Comparison of ENCODE assay signal across 8 mouse cellular contexts in genomic region chr11:95913959-95914566, GRCm38 (mm10). TPM values are rescaled to one million over a fixed set of nuclear protein-coding genes. Genes with fewer than 3 reads are reported as not detected.
DNase-seq lines count a peak whose midpoint lies in the region; ATAC-seq and TF ChIP-seq lines count a peak whose summit lies in the region.

No protein-coding gene starts in this region.

- intact Hi-C loops in heart, postnatal 25 days (cut with DNase I), result no loop called here
- intact Hi-C loops in gastrocnemius, postnatal 36 days (cut with DNase I), result no loop called here

- H3K4me3 ChIP-seq in heart, embryonic 15.5 days, result peak overlapping the region; percentile 40
- H3K4me3 ChIP-seq in embryonic facial prominence, embryonic 10.5 days, result peak overlapping the region; percentile 45
- H3K4me3 ChIP-seq in hindbrain, postnatal 0 days (ENCODE audit: low read length), result no peak overlapping the region
- H3K4me3 ChIP-seq in lung, adult 2 months (replicated peaks; ENCODE audit: extremely low read depth, low read depth, low read length), result no peak overlapping the region

- ATAC-seq in heart, embryonic 15.5 days (replicated peaks; ENCODE audit: insufficient number of reproducible peaks, insufficient read depth, low FRiP score, low read depth), result no peak
- ATAC-seq in hindbrain, postnatal 0 days, result no peak

- peaks cover 63% of the 10 kb centered on the region for H3K27me3 ChIP-seq in heart, embryonic 15.5 days
- H3K27me3 ChIP-seq in embryonic facial prominence, embryonic 10.5 days (replicated peaks; ENCODE audit: low read depth, poor library complexity, severe bottlenecking), result peaks cover 93% of the 10 kb centered on the region
- peaks cover 55% of the 10 kb centered on the region for H3K27me3 ChIP-seq in hindbrain, postnatal 0 days (ENCODE audit: insufficient read depth, low read length)

- peak overlapping the region; percentile 40; the same call in 1 of the 2 replicates for H3K9ac ChIP-seq in heart, embryonic 15.5 days
- H3K9ac ChIP-seq in hindbrain, postnatal 0 days (replicated peaks; ENCODE audit: low read length), result no peak overlapping the region

- H3K4me1 ChIP-seq in heart, embryonic 15.5 days (replicated peaks), result peaks cover 14% of the 10 kb centered on the region
- H3K4me1 ChIP-seq in embryonic facial prominence, embryonic 10.5 days, result peaks cover 18% of the 10 kb centered on the region
- H3K4me1 ChIP-seq in hindbrain, postnatal 0 days (ENCODE audit: insufficient read depth, low read length), result peaks cover 3% of the 10 kb centered on the region; the same call in 1 of the 2 replicates
- H3K4me1 ChIP-seq in lung, adult 2 months (ENCODE audit: control insufficient read depth, insufficient read depth, low read length), result peaks cover 2% of the 10 kb centered on the region; the same call in 1 of the 2 replicates

- no peaks in the 10 kb centered on the region for H3K9me3 ChIP-seq in heart, embryonic 15.5 days (replicated peaks)
- H3K9me3 ChIP-seq in embryonic facial prominence, embryonic 10.5 days, result no peaks in the 10 kb centered on the region
- no peaks in the 10 kb centered on the region for H3K9me3 ChIP-seq in hindbrain, postnatal 0 days (ENCODE audit: low read length)

- no peak overlapping the region for H3K27ac ChIP-seq in heart, embryonic 15.5 days
- no peak overlapping the region for H3K27ac ChIP-seq in embryonic facial prominence, embryonic 10.5 days (replicated peaks)
- no peak overlapping the region for H3K27ac ChIP-seq in hindbrain, postnatal 0 days

- no peak for TF ChIP-seq POLR2A in lung, adult 2 months (IDR thresholded peaks at IDR 0.05; ENCODE audit: borderline replicate concordance, extremely low read depth, low read depth, low read length)

- H3K4me2 ChIP-seq in heart, embryonic 15.5 days, result peak overlapping the region; percentile 58
- 0 out of 2 replicates have a peak overlapping the region, but pooled peaks have one; percentile 14 for H3K4me2 ChIP-seq in hindbrain, postnatal 0 days (ENCODE audit: low read depth, low read length)

- WGBS in heart, embryonic 15.5 days, result 6% methylated on average over 14 of the region's 14 CpGs
- 2% methylated on average over 14 of the region's 14 CpGs for WGBS in embryonic facial prominence, embryonic 10.5 days
- 4% methylated on average over 14 of the region's 14 CpGs for WGBS in hindbrain, postnatal 0 days
- whole genome bisulfite sequencing in lung, adult 2 months, result 7% methylated on average over 14 of the region's 14 CpGs

- no peaks in the 10 kb centered on the region for H3K36me3 ChIP-seq in heart, embryonic 15.5 days
- no peaks in the 10 kb centered on the region for H3K36me3 ChIP-seq in embryonic facial prominence, embryonic 10.5 days (replicated peaks)
- no peaks in the 10 kb centered on the region for H3K36me3 ChIP-seq in hindbrain, postnatal 0 days (ENCODE audit: insufficient read depth, low read length)

- no peak for DNase-seq in heart, postnatal 25 days (ENCODE audit: low spot score)
- no peak for DNase-seq in embryonic facial prominence, embryonic 10.5 days (ENCODE audit: low spot score)
- no peak for DNase-seq in hindbrain, postnatal 0 days (ENCODE audit: low spot score)
- peak; percentile 24 for DNase-seq in naive thymus-derived CD4-positive, alpha-beta T cell, adult 2 months (ENCODE audit: low read depth)
- no peak for DNase-seq in gastrocnemius, postnatal 36 days
- DNase-seq in retina, embryonic 14.5 days (ENCODE audit: low spot score), result no peak
- DNase-seq in lung, adult 2 months, result no peak

- TF ChIP-seq CTCF in hindbrain, postnatal 0 days (IDR thresholded peaks at IDR 0.05; ENCODE audit: low read depth), result no peak
- TF ChIP-seq CTCF in lung, adult 2 months (IDR thresholded peaks at IDR 0.05; ENCODE audit: insufficient read depth, low read length), result no peak

RNA-seq across cellular contexts. Expression of gene B4galnt2, which starts 0.6 kb away (rescaled TPM):
- polyA plus RNA-seq in heart, embryonic 15.5 days (2015; fragmentation: Nextera tagmentation; extraction: Ambion mirVana), result 0.23 and 1.4 TPM in 2 replicates
- not detected for total RNA-seq in heart, postnatal 25 days (2021)
- polyA plus RNA-seq in embryonic facial prominence, embryonic 10.5 days (2016; fragmentation: Nextera tagmentation; extraction: Ambion mirVana), result 0.09 and 0.16 TPM in 2 replicates
- not detected in 2 replicates for total RNA-seq in hindbrain, postnatal 0 days (2014; rRNA removed)
- polyA plus RNA-seq in hindbrain, postnatal 0 days (2015; fragmentation: Nextera tagmentation; extraction: Ambion mirVana), result not detected in 2 replicates
- not detected for total RNA-seq in gastrocnemius, postnatal 36 days (2021)
- polyA plus RNA-seq in lung, adult 2 months (2012; rRNA removed), result 0.42 TPM in 1 of 2 replicates, not detected in the other

Comparison
In these comparisons a context has a peak if more than half of its experiments do, and no peak if none do; other contexts are left out.
1. H3K4me3 ChIP-seq: peak in heart, embryonic 15.5 days (single experiment) and embryonic facial prominence, embryonic 10.5 days (single experiment); none in hindbrain, postnatal 0 days (single experiment) and lung, adult 2 months (single experiment).